Mouse (Mus musculus) neutrophil, adult 65 days (primary cell): ENCODE measurements around the gene Adprhl2. TPM values are rescaled to one million over a fixed set of nuclear protein-coding genes. Genes with fewer than 3 reads are reported as not detected.

Experiments
- total RNA-seq: library from RNA; stranded (reverse); gene quantifications from 2 replicates; pipeline ENCODE4 v1.2.4, GENCODE M21; 2023

The Adprhl2 gene
- total RNA-seq: 9.6 and 15.1 TPM in 2 replicates

GRCm38 (mm10) chr4:126321111-126321853 is at the start of gene Adprhl2:
Adprhl2 (minus strand) TSS chr4:126321703.

GRCm38 (mm10) chr4:126325281-126325861 is 3.9 kb upstream of the Adprhl2 start, which contains the start of gene Tekt2:
Tekt2 (minus strand) TSS chr4:126325688.

GRCm38 (mm10) chr4:126286492-126286891 is 35.0 kb downstream of the Adprhl2 start, which contains the start of gene Col8a2:
Col8a2 (plus strand) TSS chr4:126286793.

Other genes with a start within 250 kb of the Adprhl2 start
- gene Lsm10, start 225.1 kb downstream of the Adprhl2 start, total RNA-seq: 27.3 and 33.1 TPM in 2 replicates
- gene Stk40, start 217.7 kb downstream of the Adprhl2 start, total RNA-seq: 95.9 and 138 TPM in 2 replicates
- gene Eva1b, start 174.0 kb downstream of the Adprhl2 start, total RNA-seq: 1.8 and 2.6 TPM in 2 replicates
- 0.25 and 0.32 TPM in 2 replicates for gene Sh3d21, start 158.2 kb downstream of the Adprhl2 start, total RNA-seq
- gene Thrap3, start 118.9 kb downstream of the Adprhl2 start, total RNA-seq: 271 and 365 TPM in 2 replicates
- 116 and 132 TPM in 2 replicates for gene Map7d1, start 65.4 kb downstream of the Adprhl2 start, total RNA-seq
- gene Trappc3, start 59.4 kb downstream of the Adprhl2 start, total RNA-seq: 29.5 and 33.0 TPM in 2 replicates
- gene Col8a2, start 34.9 kb downstream of the Adprhl2 start, total RNA-seq: not detected in 2 replicates
- gene Tekt2, start 4.0 kb upstream of the Adprhl2 start, total RNA-seq: not detected in 2 replicates
- 6.9 and 8.6 TPM in 2 replicates for gene Ago3, start 107.9 kb upstream of the Adprhl2 start, total RNA-seq
- 10.7 and 11.3 TPM in 2 replicates for gene Ago1, start 146.9 kb upstream of the Adprhl2 start, total RNA-seq
- gene Ago4, start 211.8 kb upstream of the Adprhl2 start, total RNA-seq: 9.8 and 11.6 TPM in 2 replicates
- 29.5 and 44.7 TPM in 2 replicates for gene Clspn, start 235.2 kb upstream of the Adprhl2 start, total RNA-seq